Mouse (Mus musculus): ENCODE measurements around the gene Nrg3. TPM values are rescaled to one million over a fixed set of nuclear protein-coding genes. Genes with fewer than 3 reads are reported as not detected.
"Not testable (repeated sequence)": the region's sequence is repeated elsewhere in the genome, so short reads cannot be mapped to it uniquely, and the experiment has no call there.

Nrg3 gene
- polyA plus RNA-seq, 1 experiment from 2014 or later: 0.28 TPM

- not testable (repeated sequence) for H3K4me2 ChIP-seq (ENCODE audit: low read depth, low read length); H3K9ac ChIP-seq (ENCODE audit: low read depth, low read length); H3K9me3 ChIP-seq (ENCODE audit: control insufficient read depth, low read length); H3K4me1 ChIP-seq (ENCODE audit: control insufficient read depth, insufficient read depth, low read length); H3K36me3 ChIP-seq (ENCODE audit: control insufficient read depth, insufficient read depth, low read length); H3K4me3 ChIP-seq (ENCODE audit: low read length); H3K27me3 ChIP-seq (replicated peaks; ENCODE audit: control insufficient read depth, insufficient read depth, low read length); H3K27ac ChIP-seq (ENCODE audit: low read length)
- WGBS: 59% methylated on average over 3 of the region's 3 CpGs
- ATAC-seq: peak; percentile 75
These were observed 356.2 kb downstream of the Nrg3 start for GRCm38 (mm10) chr14:39116522-39117231.

DNA sequence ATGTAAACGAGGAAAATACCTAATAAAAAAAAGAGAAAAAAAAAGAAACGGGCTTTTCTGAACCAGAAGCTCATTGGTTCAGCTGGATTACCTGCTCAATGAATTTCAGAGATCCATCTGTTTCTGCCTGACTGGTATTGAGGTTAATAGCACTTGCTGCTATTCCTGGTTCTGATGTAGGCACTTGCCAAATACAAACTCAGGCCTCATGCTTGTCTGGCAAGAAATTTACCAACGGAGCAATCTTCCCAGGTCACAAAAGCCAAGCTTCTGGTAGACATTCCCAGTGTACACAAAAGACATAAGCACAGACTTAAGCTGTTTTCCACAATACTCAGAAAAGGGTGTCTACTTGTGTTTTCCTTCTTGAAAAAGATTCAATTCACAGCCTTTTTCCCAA is 363.3 kb downstream of the Nrg3 start:
- Histone ChIP-seq H3K27me3 (replicated peaks; ENCODE audit: control insufficient read depth, insufficient read depth, low read length) (no peaks in the 10 kb centered on the region), H3K4me1 (ENCODE audit: control insufficient read depth, insufficient read depth, low read length) (no peaks in the 10 kb centered on the region), H3K4me3 (ENCODE audit: low read length) (no peak overlapping the region), H3K9me3 (ENCODE audit: control insufficient read depth, low read length) (no peaks in the 10 kb centered on the region), H3K36me3 (ENCODE audit: control insufficient read depth, insufficient read depth, low read length) (no peaks in the 10 kb centered on the region), H3K27ac (ENCODE audit: low read length) (no peak overlapping the region), H3K9ac (ENCODE audit: low read depth, low read length) (no peak overlapping the region), H3K4me2 (ENCODE audit: low read depth, low read length) (no peak overlapping the region)
- ATAC-seq: no peak
- WGBS: 78% methylated on average over 3 of the region's 3 CpGs

- no peak overlapping the region for H3K27ac ChIP-seq (ENCODE audit: low read length)
- no peaks in the 10 kb centered on the region for H3K27me3 ChIP-seq (replicated peaks; ENCODE audit: control insufficient read depth, insufficient read depth, low read length)
- H3K4me2 ChIP-seq (ENCODE audit: low read depth, low read length): no peak overlapping the region
- ATAC-seq: no peak
- no peaks in the 10 kb centered on the region for H3K9me3 ChIP-seq (ENCODE audit: control insufficient read depth, low read length)
- no peaks in the 10 kb centered on the region for H3K36me3 ChIP-seq (ENCODE audit: control insufficient read depth, insufficient read depth, low read length)
- H3K4me3 ChIP-seq (ENCODE audit: low read length): no peak overlapping the region
- 86% methylated on average over 3 of the region's 3 CpGs for WGBS
- H3K4me1 ChIP-seq (ENCODE audit: control insufficient read depth, insufficient read depth, low read length): no peaks in the 10 kb centered on the region
- H3K9ac ChIP-seq (ENCODE audit: low read depth, low read length): no peak overlapping the region
These were observed 366.1 kb downstream of the Nrg3 start for GRCm38 (mm10) chr14:39106776-39107175.

GRCm38 (mm10) chr14:39095219-39095618 is 377.7 kb downstream of the Nrg3 start:
- Histone ChIP-seq H3K27ac (ENCODE audit: low read length) (no peak overlapping the region), H3K9ac (ENCODE audit: low read depth, low read length) (no peak overlapping the region), H3K4me1 (ENCODE audit: control insufficient read depth, insufficient read depth, low read length) (no peaks in the 10 kb centered on the region), H3K4me2 (ENCODE audit: low read depth, low read length) (no peak overlapping the region), H3K4me3 (ENCODE audit: low read length) (no peak overlapping the region), H3K9me3 (ENCODE audit: control insufficient read depth, low read length) (no peaks in the 10 kb centered on the region), H3K36me3 (ENCODE audit: control insufficient read depth, insufficient read depth, low read length) (no peaks in the 10 kb centered on the region), H3K27me3 (replicated peaks; ENCODE audit: control insufficient read depth, insufficient read depth, low read length) (no peaks in the 10 kb centered on the region)
- no peak for ATAC-seq
- WGBS: 77% methylated on average over 1 of the region's 1 CpGs

DNA sequence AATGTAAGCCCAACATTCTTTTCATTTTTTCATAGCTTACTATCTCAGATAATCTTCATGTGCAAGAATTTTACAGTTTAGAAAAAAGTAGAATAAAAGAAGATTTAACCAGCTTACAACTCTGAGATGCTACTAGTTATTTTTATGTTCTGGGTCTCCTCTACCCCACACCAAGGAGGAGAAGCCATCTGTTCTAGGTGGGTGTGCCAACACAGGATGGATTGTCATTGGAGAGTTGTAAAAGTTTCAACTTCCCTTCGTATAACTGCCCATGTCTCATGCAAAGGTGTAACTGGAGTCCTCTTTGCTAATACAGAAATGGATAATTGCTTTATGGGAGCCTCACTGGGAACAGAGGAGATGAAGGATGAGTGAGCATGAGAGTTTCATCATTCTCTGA is 393.4 kb downstream of the Nrg3 start:
- H3K27ac ChIP-seq (ENCODE audit: low read length): no peak overlapping the region
- no peaks in the 10 kb centered on the region for H3K36me3 ChIP-seq (ENCODE audit: control insufficient read depth, insufficient read depth, low read length)
- no peak for ATAC-seq
- 60% methylated on average over 1 of the region's 1 CpGs for WGBS
- H3K27me3 ChIP-seq (replicated peaks; ENCODE audit: control insufficient read depth, insufficient read depth, low read length): no peaks in the 10 kb centered on the region
- H3K4me3 ChIP-seq (ENCODE audit: low read length): no peak overlapping the region
- no peaks in the 10 kb centered on the region for H3K4me1 ChIP-seq (ENCODE audit: control insufficient read depth, insufficient read depth, low read length)
- H3K9ac ChIP-seq (ENCODE audit: low read depth, low read length): no peak overlapping the region
- H3K4me2 ChIP-seq (ENCODE audit: low read depth, low read length): no peak overlapping the region
- no peaks in the 10 kb centered on the region for H3K9me3 ChIP-seq (ENCODE audit: control insufficient read depth, low read length)

- Histone ChIP-seq H3K27me3 (replicated peaks; ENCODE audit: control insufficient read depth, insufficient read depth, low read length) (no peaks in the 10 kb centered on the region), H3K9ac (ENCODE audit: low read depth, low read length) (no peak overlapping the region), H3K9me3 (ENCODE audit: control insufficient read depth, low read length) (no peaks in the 10 kb centered on the region), H3K4me1 (ENCODE audit: control insufficient read depth, insufficient read depth, low read length) (no peaks in the 10 kb centered on the region), H3K27ac (ENCODE audit: low read length) (no peak overlapping the region), H3K36me3 (ENCODE audit: control insufficient read depth, insufficient read depth, low read length) (no peaks in the 10 kb centered on the region), H3K4me3 (ENCODE audit: low read length) (no peak overlapping the region), H3K4me2 (ENCODE audit: low read depth, low read length) (no peak overlapping the region)
- peak; percentile 71 for ATAC-seq
- WGBS: 79% methylated on average over 2 of the region's 2 CpGs
These were observed 421.3 kb downstream of the Nrg3 start for GRCm38 (mm10) chr14:39051542-39051941.

DNA sequence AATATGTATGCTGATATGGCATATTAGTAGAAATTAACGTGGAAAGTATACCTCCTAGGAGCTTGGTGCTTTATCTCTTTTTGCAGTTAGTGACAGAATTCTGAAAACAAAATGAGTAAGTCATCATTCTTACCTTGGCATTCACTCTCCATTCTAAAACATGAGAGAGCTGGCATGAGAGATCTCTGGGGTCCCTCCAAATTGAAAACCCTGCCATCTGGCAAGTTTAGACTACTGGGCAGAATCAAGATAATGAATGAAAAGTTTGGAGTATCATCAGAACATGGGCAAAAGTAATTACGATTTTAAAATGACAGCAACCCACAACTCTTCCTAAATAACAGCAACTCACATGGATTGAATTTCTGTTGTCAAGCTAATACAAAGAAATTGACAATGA is 423.9 kb downstream of the Nrg3 start:
- Histone ChIP-seq H3K4me1 (ENCODE audit: control insufficient read depth, insufficient read depth, low read length) (no peaks in the 10 kb centered on the region), H3K27ac (ENCODE audit: low read length) (no peak overlapping the region), H3K9me3 (ENCODE audit: control insufficient read depth, low read length) (no peaks in the 10 kb centered on the region), H3K36me3 (ENCODE audit: control insufficient read depth, insufficient read depth, low read length) (no peaks in the 10 kb centered on the region), H3K9ac (ENCODE audit: low read depth, low read length) (no peak overlapping the region), H3K4me2 (ENCODE audit: low read depth, low read length) (no peak overlapping the region), H3K27me3 (replicated peaks; ENCODE audit: control insufficient read depth, insufficient read depth, low read length) (no peaks in the 10 kb centered on the region), H3K4me3 (ENCODE audit: low read length) (no peak overlapping the region)
- 71% methylated on average over 2 of the region's 2 CpGs for WGBS
- no peak for ATAC-seq

GRCm38 (mm10) chr14:39044290-39044689 is 428.6 kb downstream of the Nrg3 start:
- no peak for ATAC-seq
- Histone ChIP-seq H3K9me3 (ENCODE audit: control insufficient read depth, low read length) (no peaks in the 10 kb centered on the region), H3K9ac (ENCODE audit: low read depth, low read length) (no peak overlapping the region), H3K4me1 (ENCODE audit: control insufficient read depth, insufficient read depth, low read length) (no peaks in the 10 kb centered on the region), H3K4me3 (ENCODE audit: low read length) (no peak overlapping the region), H3K27me3 (replicated peaks; ENCODE audit: control insufficient read depth, insufficient read depth, low read length) (no peaks in the 10 kb centered on the region), H3K27ac (ENCODE audit: low read length) (no peak overlapping the region), H3K4me2 (ENCODE audit: low read depth, low read length) (no peak overlapping the region), H3K36me3 (ENCODE audit: control insufficient read depth, insufficient read depth, low read length) (no peaks in the 10 kb centered on the region)
- 75% methylated on average over 1 of the region's 1 CpGs for WGBS

DNA sequence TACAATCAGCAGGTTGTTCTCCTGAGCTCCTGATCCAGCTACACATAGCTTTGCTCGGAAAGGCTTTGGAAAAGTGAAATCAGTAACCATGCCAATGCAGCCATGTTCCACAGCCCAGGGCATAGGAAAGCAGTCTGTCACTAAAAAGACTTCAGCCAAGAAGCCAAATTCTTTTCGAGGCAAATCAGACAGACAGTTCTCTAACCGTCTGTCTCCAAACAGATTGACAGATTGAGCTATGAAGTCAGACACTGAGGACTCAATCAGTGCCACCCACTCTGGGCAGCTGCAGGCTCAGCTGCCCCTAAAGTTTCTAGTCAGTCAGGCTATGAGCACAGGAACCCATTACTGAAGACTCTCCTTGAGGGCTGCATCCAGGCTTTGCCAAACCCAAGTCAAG is 429.1 kb downstream of the Nrg3 start:
- H3K9ac ChIP-seq (ENCODE audit: low read depth, low read length): no peak overlapping the region
- H3K9me3 ChIP-seq (ENCODE audit: control insufficient read depth, low read length): no peaks in the 10 kb centered on the region
- no peak overlapping the region for H3K4me2 ChIP-seq (ENCODE audit: low read depth, low read length)
- no peaks in the 10 kb centered on the region for H3K27me3 ChIP-seq (replicated peaks; ENCODE audit: control insufficient read depth, insufficient read depth, low read length)
- ATAC-seq: no peak
- no peaks in the 10 kb centered on the region for H3K4me1 ChIP-seq (ENCODE audit: control insufficient read depth, insufficient read depth, low read length)
- no peaks in the 10 kb centered on the region for H3K36me3 ChIP-seq (ENCODE audit: control insufficient read depth, insufficient read depth, low read length)
- no peak overlapping the region for H3K27ac ChIP-seq (ENCODE audit: low read length)
- WGBS: 74% methylated on average over 3 of the region's 3 CpGs
- no peak overlapping the region for H3K4me3 ChIP-seq (ENCODE audit: low read length)

DNA sequence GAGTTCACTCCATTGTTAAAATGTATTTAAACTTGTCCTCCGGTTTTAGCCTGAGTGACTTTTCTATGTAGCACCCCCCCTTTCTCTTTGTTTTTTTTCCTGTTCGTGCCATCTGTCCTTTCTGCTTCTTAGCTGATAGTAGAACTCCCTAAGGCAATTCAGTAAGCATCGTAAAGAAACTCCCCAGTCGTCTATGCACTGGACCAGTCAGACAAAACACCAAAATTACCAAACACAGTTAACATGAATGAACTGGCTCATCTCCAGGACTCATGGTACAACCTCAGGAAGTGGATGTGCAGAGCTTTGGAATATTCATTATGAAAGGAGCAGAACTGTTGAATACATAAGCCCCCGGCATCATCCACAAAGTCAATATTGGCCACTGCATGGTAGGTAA is 429.5 kb downstream of the Nrg3 start:
- no peak overlapping the region for H3K4me2 ChIP-seq (ENCODE audit: low read depth, low read length)
- no peaks in the 10 kb centered on the region for H3K4me1 ChIP-seq (ENCODE audit: control insufficient read depth, insufficient read depth, low read length)
- no peak overlapping the region for H3K4me3 ChIP-seq (ENCODE audit: low read length)
- H3K27me3 ChIP-seq (replicated peaks; ENCODE audit: control insufficient read depth, insufficient read depth, low read length): no peaks in the 10 kb centered on the region
- 62% methylated on average over 5 of the region's 5 CpGs for WGBS
- no peak for ATAC-seq
- no peaks in the 10 kb centered on the region for H3K9me3 ChIP-seq (ENCODE audit: control insufficient read depth, low read length)
- no peak overlapping the region for H3K27ac ChIP-seq (ENCODE audit: low read length)
- no peaks in the 10 kb centered on the region for H3K36me3 ChIP-seq (ENCODE audit: control insufficient read depth, insufficient read depth, low read length)
- H3K9ac ChIP-seq (ENCODE audit: low read depth, low read length): no peak overlapping the region
